Mouse (Mus musculus) hindbrain, embryonic 11.5 days (tissue): ENCODE measurements at regions not wholly inside any gene's neighbourhood (a gene's known extent, or its start where the extent isn't known, plus 50 kb on each side); places are given as distances from the start of the nearest gene placed in this dataset.
"Not testable (repeated sequence)": the region's sequence is repeated elsewhere in the genome, so short reads cannot be mapped to it uniquely, and the experiment has no call there.

Source experiments
- ATAC-seq: fragments of 200-750 bp; cut with Nextera tagmentation; 2 replicates; pipeline ENCODE4 v1.8.0; 2017; ENCODE audit warnings: mild to moderate bottlenecking, moderate TSS enrichment, moderate library complexity; ENCODE audit not compliant: low FRiP score
- DNase-seq: peaks from one replicate; pipeline ENCODE4 v3.0.0-alpha.2; 2015; ENCODE audit warnings: low spot score
- H3K27ac ChIP-seq: fragments of 300-500 bp; sonication (generic); 2 replicates; pipeline ENCODE4 v1.5.1; 2014; ENCODE audit warnings: mild to moderate bottlenecking, low read depth, low read length
- H3K27me3 ChIP-seq: fragments of 300-500 bp; sonication (generic); 2 replicates; pipeline ENCODE4 v1.6.1; 2014; ENCODE audit warnings: mild to moderate bottlenecking, low read length, moderate library complexity, mixed read lengths; ENCODE audit not compliant: control insufficient read depth, insufficient read depth
- H3K36me3 ChIP-seq: fragments of 300-500 bp; sonication (generic); 2 replicates; pipeline ENCODE4 v1.6.1; 2014; ENCODE audit warnings: mild to moderate bottlenecking, low read length, moderate library complexity, mixed read lengths; ENCODE audit not compliant: control insufficient read depth, insufficient read depth
- H3K4me1 ChIP-seq: fragments of 300-500 bp; sonication (generic); replicated peaks from 2 replicates; pipeline ENCODE4 v1.6.1; 2014; ENCODE audit warnings: low read length, mixed read lengths; ENCODE audit not compliant: control insufficient read depth, insufficient read depth
- H3K4me2 ChIP-seq: fragments of 300-500 bp; sonication (generic); replicated peaks from 2 replicates; pipeline ENCODE4 v1.6.1; 2014; ENCODE audit warnings: mild to moderate bottlenecking, low read depth, low read length
- H3K4me3 ChIP-seq: fragments of 300-500 bp; sonication (generic); 2 replicates; pipeline ENCODE4 v1.5.1; 2014; ENCODE audit warnings: low read depth, low read length
- H3K9ac ChIP-seq: fragments of 300-500 bp; sonication (generic); 2 replicates; pipeline ENCODE4 v1.6.1; 2014; ENCODE audit warnings: low read depth, low read length
- H3K9me3 ChIP-seq: fragments of 300-500 bp; sonication (generic); 2 replicates; pipeline ENCODE4 v1.6.1; 2016; ENCODE audit warnings: low read length; ENCODE audit not compliant: control insufficient read depth
- WGBS: fragments of 180-500 bp; shearing (Covaris S2); extraction: QIAGEN DNeasy Blood & Tissue Kit; methylation state at CpG from one replicate; pipeline ENCODE4 v1.1.7; 2014; 5-methylcytosine and 5-hydroxymethylcytosine counted together

- H3K9me3 ChIP-seq: peaks cover 55% of the 10 kb centered on the region
- 60% methylated on average over 3 of the region's 3 CpGs for WGBS
- ATAC-seq: no peak
Observed at GRCm38 (mm10) chr17:13546249-13546648, 191.9 kb downstream of the Tcp10c start.

GRCm38 (mm10) chr17:13546669-13547085, 192.3 kb downstream of the Tcp10c start:
- Histone ChIP-seq H3K4me2 (no peak overlapping the region), H3K36me3 (no peaks in the 10 kb centered on the region), H3K27me3 (no peaks in the 10 kb centered on the region), H3K27ac (no peak overlapping the region), H3K4me1 (no peaks in the 10 kb centered on the region), H3K9ac (no peak overlapping the region), H3K4me3 (no peak overlapping the region), H3K9me3 (peaks cover 53% of the 10 kb centered on the region)
- WGBS: 82% methylated on average over 7 of the region's 7 CpGs
- ATAC-seq: no peak
- DNase-seq: no peak

More at GRCm38 (mm10) chr17:13546249-13546648, 191.9 kb downstream of the Tcp10c start:
- Histone ChIP-seq H3K27me3 (no peaks in the 10 kb centered on the region), H3K4me2 (no peak overlapping the region), H3K4me1 (no peaks in the 10 kb centered on the region), H3K9ac (no peak overlapping the region), H3K27ac (no peak overlapping the region), H3K36me3 (no peaks in the 10 kb centered on the region), H3K4me3 (no peak overlapping the region)
- no peak for DNase-seq

GRCm38 (mm10) chr17:13547657-13548360, 193.4 kb downstream of the Tcp10c start:
- Histone ChIP-seq H3K4me2 (no peak overlapping the region), H3K27me3 (no peaks in the 10 kb centered on the region), H3K9me3 (peaks cover 54% of the 10 kb centered on the region), H3K27ac (no peak overlapping the region), H3K4me3 (no peak overlapping the region), H3K9ac (no peak overlapping the region), H3K4me1 (no peaks in the 10 kb centered on the region), H3K36me3 (no peaks in the 10 kb centered on the region)
- ATAC-seq (no peak), DNase-seq (no peak)
- WGBS: 65% methylated on average over 12 of the region's 12 CpGs

GRCm38 (mm10) chr17:13549975-13550895, 195.9 kb downstream of the Tcp10c start:
- no peak for DNase-seq
- 68% methylated on average over 9 of the region's 9 CpGs for WGBS

GRCm38 (mm10) chr17:13550896-13551267, 196.5 kb downstream of the Tcp10c start:
- not testable (repeated sequence) for H3K9ac ChIP-seq, H3K4me2 ChIP-seq
- H3K9me3 ChIP-seq: peaks cover 37% of the 10 kb centered on the region

More at GRCm38 (mm10) chr17:13549975-13550895, 195.9 kb downstream of the Tcp10c start:
- peak; percentile 76 for ATAC-seq
- H3K4me1 ChIP-seq: no peaks in the 10 kb centered on the region
- H3K9ac ChIP-seq: no peak overlapping the region
- H3K4me2 ChIP-seq: no peak overlapping the region
- H3K4me3 ChIP-seq: no peak overlapping the region
- H3K36me3 ChIP-seq: no peaks in the 10 kb centered on the region
- peaks cover 39% of the 10 kb centered on the region for H3K9me3 ChIP-seq
- no peaks in the 10 kb centered on the region for H3K27me3 ChIP-seq
- H3K27ac ChIP-seq: no peak overlapping the region

GRCm38 (mm10) chr17:13551693-13552404, 197.5 kb downstream of the Tcp10c start:
- H3K36me3 ChIP-seq, H3K9ac ChIP-seq, H3K4me3 ChIP-seq, H3K27me3 ChIP-seq, H3K4me1 ChIP-seq, H3K27ac ChIP-seq, H3K4me2 ChIP-seq: not testable (repeated sequence)
- ATAC-seq (peak; percentile 76), DNase-seq (peak; percentile 30)
- peaks cover 33% of the 10 kb centered on the region for H3K9me3 ChIP-seq

More at GRCm38 (mm10) chr17:13550896-13551267, 196.5 kb downstream of the Tcp10c start:
- not testable (repeated sequence) for H3K4me3 ChIP-seq, DNase-seq, H3K27me3 ChIP-seq, H3K4me1 ChIP-seq, H3K27ac ChIP-seq, H3K36me3 ChIP-seq
- peak; percentile 68 for ATAC-seq

- not testable (repeated sequence) for H3K4me2 ChIP-seq, H3K27ac ChIP-seq, H3K4me1 ChIP-seq, H3K27me3 ChIP-seq, H3K9ac ChIP-seq, H3K36me3 ChIP-seq, H3K4me3 ChIP-seq, DNase-seq
- peaks cover 26% of the 10 kb centered on the region for H3K9me3 ChIP-seq
- ATAC-seq: peak; percentile 75
Observed at GRCm38 (mm10) chr17:13552840-13553239, 198.5 kb downstream of the Tcp10c start.

GRCm38 (mm10) chr17:13555311-13556059, 201.1 kb downstream of the Tcp10c start:
- 55% methylated on average over 9 of the region's 9 CpGs for WGBS
- not testable (repeated sequence) for ATAC-seq, H3K9ac ChIP-seq, H3K4me2 ChIP-seq, H3K27ac ChIP-seq, H3K27me3 ChIP-seq, H3K4me1 ChIP-seq, H3K36me3 ChIP-seq, H3K4me3 ChIP-seq, DNase-seq
- peaks cover 11% of the 10 kb centered on the region; the same call in 1 of the 2 replicates for H3K9me3 ChIP-seq
